Mouse (Mus musculus) brain, embryonic 14.5 days (tissue): ENCODE results near the gene Zbtb32. TPM values are rescaled to one million over a fixed set of nuclear protein-coding genes. Genes with fewer than 3 reads are reported as not detected.

Experiments used
- DNase-seq: peaks from one replicate; pipeline ENCODE4 v3.0.0-alpha.2; 2011; ENCODE audit warnings: low read depth
- CTCF ChIP-seq: fragments of 200-500 bp; IDR thresholded peaks from 2 replicates; pipeline ENCODE4 v1.5.1; 2012; ENCODE audit warnings: inconsistent platforms, mild to moderate bottlenecking, moderate library complexity, borderline replicate concordance; ENCODE audit not compliant: insufficient read depth, insufficient read length; ENCODE audit errors: extremely low read depth
- POLR2A ChIP-seq: fragments of 200-500 bp; IDR thresholded peaks from 2 replicates; pipeline ENCODE4 v1.6.1; 2012; ENCODE audit warnings: mild to moderate bottlenecking, inconsistent platforms, borderline replicate concordance; ENCODE audit not compliant: poor library complexity, insufficient read depth, insufficient read length, severe bottlenecking; ENCODE audit errors: extremely low read depth
- polyA plus RNA-seq: library from polyadenylated mRNA; depleted of rRNA; stranded (reverse); fragments of >200 nt; gene quantifications from 2 replicates; pipeline ENCODE4 v1.2.3, GENCODE M21; 2012; rRNA removed

The Zbtb32 gene
- polyA plus RNA-seq, 1 experiment, result 0.37 TPM

GRCm38 (mm10) chr7:30552102-30553020, 46.3 kb downstream of the Zbtb32 start, which contains the start of the genes Hspb6 and Proser3:
Hspb6 (plus strand) TSS chr7:30552178.
Proser3 (minus strand) TSS chr7:30552299.
- TF ChIP-seq CTCF (no peak), POLR2A (peak; percentile 23; the same call in 1 of the 2 replicates)
- DNase-seq, result peak; percentile 100

DNA sequence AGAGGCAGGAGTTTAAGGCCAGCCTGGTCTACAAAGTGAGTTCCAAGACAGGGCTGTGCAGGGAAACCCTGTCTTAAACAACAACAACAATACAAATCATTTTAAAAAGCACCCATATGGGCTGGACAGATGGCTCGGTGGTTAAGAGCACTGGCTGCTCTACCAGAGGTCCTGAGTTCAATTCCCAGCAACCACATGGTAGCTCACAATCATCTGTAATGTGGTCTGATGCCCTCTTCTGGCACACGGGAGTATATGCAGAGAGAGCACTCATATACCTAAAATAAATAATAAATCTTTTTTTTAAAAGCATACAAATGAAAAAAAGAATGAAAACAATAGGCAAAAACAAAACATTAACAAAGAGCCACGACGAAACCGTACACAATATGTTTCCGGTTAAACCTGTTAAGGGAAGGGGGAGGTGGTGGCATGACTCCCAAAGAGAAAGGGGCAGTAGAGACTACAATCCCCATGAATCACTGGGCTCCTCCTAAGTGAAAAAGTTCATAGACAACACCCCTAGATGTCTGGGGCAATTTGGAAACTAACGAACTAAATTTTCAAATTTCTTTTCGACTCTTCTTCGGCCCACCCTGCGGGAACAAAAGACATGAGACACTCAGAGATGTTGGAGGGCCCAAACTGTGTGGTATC, 47.1 kb downstream of the Zbtb32 start:
- TF ChIP-seq POLR2A (no peak), CTCF (peak; percentile 28; the same call in 1 of the 2 replicates)
- peak; percentile 92 for DNase-seq

DNA sequence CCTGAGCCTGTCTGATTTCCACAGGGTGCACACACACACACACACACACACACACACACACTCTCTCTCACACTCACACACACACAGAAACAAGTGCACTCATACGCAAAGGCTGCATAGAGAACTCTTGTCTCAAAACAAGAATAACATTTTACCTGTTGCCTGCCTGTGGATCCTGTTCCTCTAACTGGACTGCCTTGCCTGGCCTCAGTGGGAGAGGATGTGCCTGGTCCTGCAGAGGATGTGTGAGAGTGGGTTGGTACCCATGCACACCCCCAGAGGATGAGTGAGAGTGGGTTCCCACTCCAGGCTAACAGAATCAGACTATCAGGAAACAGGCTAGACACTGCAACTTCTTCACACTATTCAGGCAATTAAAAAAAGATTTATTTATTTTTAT, 48.1 kb downstream of the Zbtb32 start:
- no peak for DNase-seq
- TF ChIP-seq POLR2A (no peak), CTCF (no peak)

DNA sequence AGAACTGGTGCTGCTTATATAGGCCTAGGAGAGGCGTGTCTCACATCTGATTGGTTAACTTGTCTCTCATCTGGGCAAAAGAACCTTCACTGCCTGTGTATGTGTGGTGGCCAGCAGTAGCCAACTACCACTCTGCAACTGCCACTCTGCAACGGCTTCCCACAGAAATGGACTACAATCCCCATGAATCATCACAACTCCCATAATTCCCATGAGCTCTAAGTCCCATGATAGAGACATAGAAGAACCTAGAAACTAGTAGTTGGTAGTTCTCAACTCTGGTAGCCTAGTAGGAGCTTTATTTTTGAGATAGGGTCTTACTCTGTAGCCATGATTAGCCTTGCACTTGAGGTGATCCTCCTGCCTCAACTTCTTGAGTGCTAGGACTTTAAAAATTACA, 48.8 kb downstream of the Zbtb32 start:
- no peak for DNase-seq
- TF ChIP-seq CTCF, result no peak

DNA sequence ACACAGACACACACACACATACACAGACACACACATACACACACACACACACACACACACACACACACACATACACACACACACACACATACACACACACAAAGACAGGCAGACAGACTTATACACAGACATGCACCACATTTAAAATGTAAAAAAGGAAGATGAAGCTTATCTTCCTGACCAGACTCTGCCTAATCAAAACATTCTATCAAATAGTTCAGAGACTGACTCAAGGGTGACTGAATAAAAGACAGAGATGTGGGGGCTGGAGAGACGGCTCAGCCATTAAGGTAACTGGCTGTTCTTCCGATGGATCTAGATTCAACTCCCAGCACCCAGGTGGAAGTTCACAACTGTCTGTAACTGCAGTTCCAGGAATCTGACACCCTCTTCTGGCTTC, 54.4 kb downstream of the Zbtb32 start:
- no peak for DNase-seq
- TF ChIP-seq CTCF, result no peak
- no peak for TF ChIP-seq POLR2A

GRCm38 (mm10) chr7:30540572-30540971, 58.1 kb downstream of the Zbtb32 start:
- no peak for DNase-seq
- TF ChIP-seq POLR2A (no peak), CTCF (no peak)

Other genes with a start within 250 kb of the Zbtb32 start
- gene Lrfn3, start 236.1 kb downstream of the Zbtb32 start, polyA plus RNA-seq, result 29.1 and 39.2 TPM in 2 replicates
- 21.7 and 27.8 TPM in 2 replicates for gene Tyrobp, start 185.1 kb downstream of the Zbtb32 start, polyA plus RNA-seq
- 0.90 and 1.4 TPM in 2 replicates for gene Hcst, start 179.1 kb downstream of the Zbtb32 start, polyA plus RNA-seq
- 2.3 and 3.6 TPM in 2 replicates for gene Nfkbid, start 177.2 kb downstream of the Zbtb32 start, polyA plus RNA-seq
- gene Aplp1, start 153.4 kb downstream of the Zbtb32 start, polyA plus RNA-seq, result 571 and 616 TPM in 2 replicates
- gene Kirrel2, start 141.2 kb downstream of the Zbtb32 start, polyA plus RNA-seq, result 0.85 and 3.3 TPM in 2 replicates
- gene Nphs1, start 140.6 kb downstream of the Zbtb32 start, polyA plus RNA-seq, result 1.2 and 3.2 TPM in 2 replicates
- gene Prodh2, start 105.3 kb downstream of the Zbtb32 start, polyA plus RNA-seq, result 0.05 and 0.26 TPM in 2 replicates
- gene Arhgap33, start 63.8 kb downstream of the Zbtb32 start, polyA plus RNA-seq, result 241 and 276 TPM in 2 replicates
- 8.4 and 8.7 TPM in 2 replicates for gene Hspb6, start 46.7 kb downstream of the Zbtb32 start, polyA plus RNA-seq
- 24.1 and 27.9 TPM in 2 replicates for gene Proser3, start 46.6 kb downstream of the Zbtb32 start, polyA plus RNA-seq
- 45.1 and 53.9 TPM in 2 replicates for gene Lin37, start 39.1 kb downstream of the Zbtb32 start, polyA plus RNA-seq
- gene U2af1l4, start 35.6 kb downstream of the Zbtb32 start, polyA plus RNA-seq, result 69.3 and 95.4 TPM in 2 replicates
- gene Gm49396, start 35.6 kb downstream of the Zbtb32 start, polyA plus RNA-seq, result 4.9 and 8.7 TPM in 2 replicates
- 102 and 154 TPM in 2 replicates for gene Psenen, start 35.3 kb downstream of the Zbtb32 start, polyA plus RNA-seq
- gene Igflr1, start 33.5 kb downstream of the Zbtb32 start, polyA plus RNA-seq, result 6.5 and 8.7 TPM in 2 replicates
- gene Kmt2b, start 10.2 kb downstream of the Zbtb32 start, polyA plus RNA-seq, result 69.7 and 72.2 TPM in 2 replicates
- 2.7 and 3.9 TPM in 2 replicates for gene Upk1a, start 13.9 kb upstream of the Zbtb32 start, polyA plus RNA-seq
- gene Cox6b1, start 27.2 kb upstream of the Zbtb32 start, polyA plus RNA-seq, result 823 and 962 TPM in 2 replicates
- not detected in 2 replicates for gene Etv2, start 36.9 kb upstream of the Zbtb32 start, polyA plus RNA-seq
- gene Rbm42, start 51.4 kb upstream of the Zbtb32 start, polyA plus RNA-seq, result 91.6 and 103 TPM in 2 replicates
- gene Haus5, start 66.1 kb upstream of the Zbtb32 start, polyA plus RNA-seq, result 21.9 and 36.6 TPM in 2 replicates
- not detected in 2 replicates for gene Pmis2, start 72.7 kb upstream of the Zbtb32 start, polyA plus RNA-seq
- 0.32 TPM in 1 of 2 replicates, not detected in the other for gene 2200002J24Rik, start 100.0 kb upstream of the Zbtb32 start, polyA plus RNA-seq
- gene Atp4a, start 113.3 kb upstream of the Zbtb32 start, polyA plus RNA-seq, result 1.7 and 2.4 TPM in 2 replicates
- 187 and 251 TPM in 2 replicates for gene Tmem147, start 130.6 kb upstream of the Zbtb32 start, polyA plus RNA-seq
- 0.50 TPM in 1 of 2 replicates, not detected in the other for gene Gapdhs, start 144.8 kb upstream of the Zbtb32 start, polyA plus RNA-seq
- gene Sbsn, start 152.6 kb upstream of the Zbtb32 start, polyA plus RNA-seq, result 5.1 and 8.8 TPM in 2 replicates
- 3.5 and 14.2 TPM in 2 replicates for gene Dmkn, start 164.8 kb upstream of the Zbtb32 start, polyA plus RNA-seq
- 5.6 and 30.7 TPM in 2 replicates for gene Krtdap, start 189.0 kb upstream of the Zbtb32 start, polyA plus RNA-seq
- 0.13 and 0.46 TPM in 2 replicates for gene Ffar2, start 224.9 kb upstream of the Zbtb32 start, polyA plus RNA-seq